Mouse (Mus musculus) cerebellum, adult 2 months (tissue): ENCODE data around the gene Ksr2.

Source experiments
- CTCF ChIP-seq: fragments of 200-500 bp; IDR thresholded peaks from 2 replicates; pipeline ENCODE4 v1.5.1; 2011; ENCODE audit warnings: low read depth, mild to moderate bottlenecking, control low read depth, low read length, moderate library complexity, borderline replicate concordance; ENCODE audit not compliant: insufficient read depth
- POLR2A ChIP-seq: fragments of 200-500 bp; IDR thresholded peaks from 2 replicates; pipeline ENCODE4 v1.6.1; 2011; ENCODE audit warnings: low read length, control low read depth, borderline replicate concordance; ENCODE audit not compliant: insufficient read depth

DNA sequence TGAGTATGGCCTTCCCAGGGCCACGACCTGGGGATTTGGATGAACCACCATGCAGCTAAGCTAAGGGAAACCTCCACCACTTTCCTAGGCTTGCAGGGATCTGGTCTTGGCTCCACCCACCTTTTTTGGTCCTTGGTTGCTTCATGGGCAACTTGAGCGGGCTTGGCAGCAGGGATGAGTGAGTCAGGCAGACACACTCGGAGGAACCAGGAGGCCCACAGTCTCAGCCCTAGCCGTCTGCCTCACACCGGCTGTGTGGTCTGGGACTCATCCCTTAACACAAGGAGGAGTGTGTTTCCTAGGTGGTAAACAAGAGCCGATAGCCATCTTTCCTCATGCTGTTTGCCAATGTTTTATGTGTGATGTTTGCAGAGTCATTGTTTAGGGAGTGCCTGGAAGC, 376.3 kb downstream of the Ksr2 start:
- TF ChIP-seq POLR2A (no peak), CTCF (no peak)
